Mouse (Mus musculus) small intestine, adult 2 months (tissue): ENCODE results near the gene Aldh16a1.

Experiments
- CTCF ChIP-seq: fragments of 200-500 bp; IDR thresholded peaks from 2 replicates; pipeline ENCODE4 v1.5.1; 2012; ENCODE audit warnings: low read depth, mild to moderate bottlenecking, control low read depth, inconsistent platforms, low read length, moderate library complexity, mixed read lengths; ENCODE audit not compliant: insufficient replicate concordance, insufficient read length; ENCODE audit errors: extremely low read depth
- POLR2A ChIP-seq: fragments of 200-500 bp; IDR thresholded peaks from 2 replicates; pipeline ENCODE4 v1.6.1; 2012; ENCODE audit warnings: low read depth, mild to moderate bottlenecking, control low read depth, inconsistent platforms, low read length, moderate library complexity

- TF ChIP-seq CTCF (no peak), POLR2A (no peak)
Observed at GRCm38 (mm10) chr7:45183672-45184071, 29.3 kb upstream of the Aldh16a1 start.
